Mouse (Mus musculus) ES-E14 (cell line): ENCODE measurements around the gene Nhp2. TPM values are rescaled to one million over a fixed set of nuclear protein-coding genes. Genes with fewer than 3 reads are reported as not detected.

Experiments used
- DNase-seq: peaks from one replicate; pipeline ENCODE4 v3.0.0-alpha.2; 2013; ENCODE audit warnings: low read depth, low spot score
- H3K27ac ChIP-seq: 2 replicates; pipeline ENCODE4 v1.5.1; 2012; ENCODE audit warnings: low read depth, mild to moderate bottlenecking, low read length, moderate library complexity, mixed read lengths; ENCODE audit not compliant: poor library complexity, insufficient read depth, severe bottlenecking
- H3K36me3 ChIP-seq: 2 replicates; pipeline ENCODE4 v1.6.1; 2012; ENCODE audit warnings: mild to moderate bottlenecking, low read length, moderate library complexity, mixed read lengths; ENCODE audit not compliant: control insufficient read depth, poor library complexity, insufficient read depth, severe bottlenecking
- H3K4me1 ChIP-seq, 2 experiments: fragments of 150-350 bp in 1 of 2; sonication (generic) in 1 of 2; 2 replicates each; pipeline ENCODE4 v1.6.1; 2012; ENCODE audit warnings: low read length in 2 of 2, mild to moderate bottlenecking in 1 of 2, mixed read lengths in 1 of 2; ENCODE audit not compliant: control insufficient read depth in 2 of 2, insufficient read depth in 2 of 2, poor library complexity in 1 of 2
- H3K4me3 ChIP-seq, 2 experiments: fragments of 150-350 bp in 1 of 2; sonication (generic) in 1 of 2; 2 replicates each; pipeline ENCODE4 v1.5.1; 2012; ENCODE audit warnings: low read length in 2 of 2, low read depth in 1 of 2, mild to moderate bottlenecking in 1 of 2, mixed read lengths in 1 of 2; ENCODE audit not compliant: insufficient read depth in 1 of 2, poor library complexity in 1 of 2, severe bottlenecking in 1 of 2
- H3K9ac ChIP-seq: 2 replicates; pipeline ENCODE4 v1.6.1; 2012; ENCODE audit warnings: low read depth, mild to moderate bottlenecking, low read length, mixed read lengths; ENCODE audit not compliant: poor library complexity, insufficient read depth, severe bottlenecking
- H3K9me3 ChIP-seq: fragments of 150-350 bp; sonication (generic); 2 replicates; pipeline ENCODE4 v1.6.1; 2012; ENCODE audit warnings: low read depth, mild to moderate bottlenecking, low read length; ENCODE audit not compliant: control insufficient read depth, insufficient read depth
- CHD2 ChIP-seq: IDR thresholded peaks from 2 replicates; pipeline ENCODE4 v1.6.1; 2014; ENCODE audit warnings: mild to moderate bottlenecking, low read depth, low read length, inconsistent platforms
- HCFC1 ChIP-seq: IDR thresholded peaks from 2 replicates; pipeline ENCODE4 v1.6.1; 2012; ENCODE audit warnings: low read length, inconsistent platforms, borderline replicate concordance; ENCODE audit not compliant: insufficient read depth
- MAFK ChIP-seq: IDR thresholded peaks from 2 replicates; pipeline ENCODE4 v1.6.1; 2014; ENCODE audit warnings: mild to moderate bottlenecking, low read depth, low read length, inconsistent platforms; ENCODE audit not compliant: insufficient read depth
- ZC3H11A ChIP-seq: IDR thresholded peaks from 2 replicates; pipeline ENCODE4 v1.6.1; 2012; ENCODE audit warnings: low read depth, mild to moderate bottlenecking, inconsistent platforms, low read length, borderline replicate concordance
- ZNF384 ChIP-seq: IDR thresholded peaks from 2 replicates; pipeline ENCODE4 v1.6.1; 2012; ENCODE audit warnings: low read depth, low read length, inconsistent platforms
- in situ Hi-C, 2 experiments: fragments of 600-800 bp; cut with MboI; formaldehyde crosslinking; loops; one replicate each; pipeline ENCODE4 v1.15.1; 2025; ENCODE audit warnings: low sequenced_read_pairs in 2 of 2, inconsistent platforms in 1 of 2; ENCODE audit not compliant: unreplicated experiment in 2 of 2
- total RNA-seq: library from RNA; depleted of rRNA; stranded (reverse); fragments of 300-350 nt; gene quantifications from 2 replicates; pipeline ENCODE4 v1.2.3, GENCODE M21; 2012; rRNA removed

Nhp2 gene
- total RNA-seq, 1 experiment, result 452 TPM

DNA sequence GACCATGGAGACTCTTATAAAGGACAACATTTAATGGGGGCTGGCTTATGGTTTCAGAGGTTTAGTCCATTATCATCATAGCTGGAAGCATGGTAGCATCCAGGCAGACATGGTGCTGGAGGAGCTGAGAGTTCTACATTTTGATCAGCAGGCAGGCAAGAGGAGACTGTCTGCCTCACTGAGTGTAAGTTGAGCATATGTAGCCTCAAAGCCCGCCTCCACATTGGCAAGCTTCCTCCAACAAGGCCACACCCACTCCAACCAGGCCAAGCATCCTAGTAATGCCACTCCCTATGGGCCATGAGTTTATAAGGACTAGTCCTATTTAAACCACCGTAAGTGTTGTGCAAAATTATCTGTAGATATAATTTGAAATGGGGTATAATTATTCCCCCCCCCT, 51.8 kb downstream of the Nhp2 start:
- Histone ChIP-seq H3K9ac (no peak overlapping the region), H3K27ac (no peak overlapping the region), H3K4me1 (peaks cover 6 to 9% of the 10 kb centered on the region in 2 experiments; a peak in 3 of 4 replicates), H3K9me3 (peaks cover 7% of the 10 kb centered on the region), H3K36me3 (no peaks in the 10 kb centered on the region), H3K4me3 (no peak overlapping the region)
- in situ Hi-C loops, result no loop called here
- TF ChIP-seq CHD2, result no peak
- no peak for TF ChIP-seq ZNF384
- TF ChIP-seq ZC3H11A, result no peak
- TF ChIP-seq MAFK, result no peak
- TF ChIP-seq HCFC1, result no peak
- no peak for DNase-seq

DNA sequence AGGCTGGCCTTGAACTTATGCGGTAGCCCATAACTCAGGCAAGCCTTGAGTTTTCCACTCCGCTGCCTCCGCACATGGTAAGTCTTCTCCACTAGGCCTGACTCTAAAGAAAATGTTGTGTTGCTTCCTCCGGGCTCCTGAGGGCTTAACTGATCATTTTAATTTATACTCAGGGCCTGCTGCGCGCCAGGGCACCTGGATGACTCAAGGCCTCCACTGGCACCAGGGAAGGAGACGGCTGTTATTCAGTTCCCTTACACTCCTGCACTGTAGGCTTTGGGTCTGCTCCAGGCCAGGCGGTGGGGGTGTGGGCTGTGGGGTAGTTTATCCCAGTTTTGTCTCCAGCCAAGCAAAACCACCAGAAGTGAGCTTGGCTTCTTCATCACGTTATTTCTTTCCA, 53.8 kb downstream of the Nhp2 start:
- Histone ChIP-seq H3K36me3 (no peaks in the 10 kb centered on the region), H3K9me3 (peaks cover 7% of the 10 kb centered on the region), H3K4me3 (no peak overlapping the region), H3K4me1 (peaks cover 6 to 13% of the 10 kb centered on the region in 2 experiments; a peak in 3 of 4 replicates), H3K9ac (peak overlapping the region; percentile 18; the same call in 1 of the 2 replicates), H3K27ac (0 out of 2 replicates have a peak overlapping the region, but pooled peaks have one; percentile 38)
- TF ChIP-seq ZNF384, result no peak
- no peak for TF ChIP-seq HCFC1
- TF ChIP-seq ZC3H11A, result no peak
- no peak for DNase-seq
- in situ Hi-C loops, result no loop called here

Other genes with a start within 250 kb of the Nhp2 start
- gene Phykpl, start 35.0 kb upstream of the Nhp2 start, total RNA-seq, result 23.4 and 27.4 TPM in 2 replicates
- gene Hnrnpab, start 12.9 kb upstream of the Nhp2 start, total RNA-seq, result 334 and 505 TPM in 2 replicates
- gene Rmnd5b, start 16.2 kb downstream of the Nhp2 start, total RNA-seq, result 41.1 and 96.5 TPM in 2 replicates
- gene N4bp3, start 31.1 kb downstream of the Nhp2 start, total RNA-seq, result 23.7 and 43.8 TPM in 2 replicates
- 4.1 and 12.2 TPM in 2 replicates for gene D930048N14Rik, start 31.2 kb downstream of the Nhp2 start, total RNA-seq
- gene 0610009B22Rik, start 69.1 kb downstream of the Nhp2 start, total RNA-seq, result 21.7 and 38.8 TPM in 2 replicates
- 9.3 and 10.9 TPM in 2 replicates for gene Sec24a, start 143.9 kb downstream of the Nhp2 start, total RNA-seq
- gene Sar1b, start 144.0 kb downstream of the Nhp2 start, total RNA-seq, result 86.0 and 86.1 TPM in 2 replicates
- 11.5 and 11.8 TPM in 2 replicates for gene Jade2, start 237.9 kb downstream of the Nhp2 start, total RNA-seq